Mouse (Mus musculus) ES-Bruce4 (cell line): ENCODE results near the gene Morn3.

ENCODE experiments used
- CTCF ChIP-seq: IDR thresholded peaks from one replicate; pipeline ENCODE4 v1.8.1; 2011; ENCODE audit warnings: low read depth, low read length
- POLR2A ChIP-seq: IDR thresholded peaks from one replicate; pipeline ENCODE4 v1.8.1; 2011; ENCODE audit warnings: low read length; ENCODE audit not compliant: insufficient read depth

- no peak for TF ChIP-seq CTCF
- TF ChIP-seq POLR2A, result no peak
These were observed 57.1 kb downstream of the Morn3 start, which contains the start of gene Kdm2b for GRCm38 (mm10) chr5:122989551-122990330.
